14 mouse cellular contexts compared by ENCODE assay signal in the genomic region with DNA sequence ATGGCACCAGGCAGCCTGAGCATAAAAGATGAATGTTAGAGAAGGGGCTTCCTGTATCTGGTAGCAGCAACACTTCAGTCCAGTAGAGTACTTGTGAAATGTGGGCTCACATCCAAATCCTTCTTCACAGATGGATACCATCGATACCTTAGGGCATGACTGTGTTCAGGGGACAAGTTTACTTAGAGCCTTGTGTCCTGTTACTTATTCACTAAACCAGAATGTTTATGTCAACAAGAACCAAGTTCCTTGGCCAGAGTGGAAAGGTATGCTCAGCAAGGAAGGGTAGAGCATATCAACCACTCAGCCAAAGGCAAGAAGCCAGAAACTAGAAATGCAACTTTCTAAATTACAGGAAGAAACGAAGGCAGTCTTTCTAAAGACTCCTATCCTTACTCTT. TPM values are rescaled to one million over a fixed set of nuclear protein-coding genes. Genes with fewer than 3 reads are reported as not detected.
DNase-seq lines count a peak whose midpoint lies in the region; ATAC-seq and TF ChIP-seq lines count a peak whose summit lies in the region.
"Had no signal": no experiment of that assay in that cellular context is flagged by ENCODE, and none has a peak within 500 bp of the region (broad histone marks: within the 10 kb centered on the region; RNA-seq: fewer than 3 reads in every experiment).

No protein-coding gene starts in this region.

- peaks cover 17% of the 10 kb centered on the region for H3K36me3 ChIP-seq in liver, adult 2 months (ENCODE audit: control insufficient read depth, insufficient read depth, low read length)
- H3K36me3 ChIP-seq in kidney, embryonic 16.5 days (ENCODE audit: insufficient read depth, low read length): peaks cover 20% of the 10 kb centered on the region
- H3K36me3 ChIP-seq in liver, embryonic 14.5 days (replicated peaks; ENCODE audit: control insufficient read depth, insufficient read depth, low read depth): no peaks in the 10 kb centered on the region

- H3K27ac ChIP-seq in liver, adult 2 months (replicated peaks; ENCODE audit: insufficient read depth, low read depth, low read length): peak overlapping the region; percentile 79
- H3K27ac ChIP-seq in embryonic fibroblast, embryonic 13.5 days (ENCODE audit: insufficient read depth, low read length): peak overlapping the region; percentile 34; the same call in 1 of the 2 replicates
- peak overlapping the region; percentile 37; the same call in 1 of the 2 replicates for H3K27ac ChIP-seq in kidney, embryonic 16.5 days (ENCODE audit: low read length)
- no peak overlapping the region for H3K27ac ChIP-seq in liver, embryonic 14.5 days
- H3K27ac ChIP-seq: heart, embryonic 13.5 days; limb, embryonic 12.5 days had no signal

- H3K9ac ChIP-seq in liver, adult 2 months (ENCODE audit: low read depth, low read length): no peak overlapping the region
- H3K9ac ChIP-seq in kidney, embryonic 16.5 days (replicated peaks; ENCODE audit: low read length): no peak overlapping the region
- no peak overlapping the region for H3K9ac ChIP-seq in liver, embryonic 14.5 days (replicated peaks)
- H3K9ac ChIP-seq: forebrain, postnatal 0 days; heart, embryonic 13.5 days; limb, embryonic 12.5 days had no signal

- ATAC-seq in kidney, embryonic 16.5 days (ENCODE audit: low FRiP score, low TSS enrichment): peak; percentile 93
- peak; percentile 33; the same call in 1 of the 2 replicates for ATAC-seq in liver, embryonic 14.5 days (ENCODE audit: insufficient read depth)
- ATAC-seq: forebrain, postnatal 0 days; midbrain, embryonic 16.5 days had no signal

- peak; percentile 98 for DNase-seq in liver, adult 2 months (ENCODE audit: extremely low read depth, low read depth, low spot score)
- DNase-seq in liver: no peak
- no peak for DNase-seq in liver, embryonic 14.5 days (ENCODE audit: low read depth in 3 of 3, low spot score in 3 of 3)
- no peak for DNase-seq in left cerebral cortex, adult 8-10 months (ENCODE audit: low spot score in 2 of 2)
- no peak for DNase-seq in layer of hippocampus, adult 8-10 months (ENCODE audit: low spot score in 2 of 2)
- DNase-seq: cerebellum, adult 9-11 months; forebrain, postnatal 0 days; heart, postnatal 36 days; thymus, postnatal 14 days had no signal

- TF ChIP-seq EP300 in liver, embryonic 14.5 days (IDR thresholded peaks at IDR 0.05; ENCODE audit: low read depth): no peak

- TF ChIP-seq POLR2A in liver, adult 2 months (IDR thresholded peaks at IDR 0.05; ENCODE audit: extremely low read depth, insufficient read depth, low read length): no peak
- TF ChIP-seq POLR2A in embryonic fibroblast, embryonic 13.5 days (IDR thresholded peaks at IDR 0.05; ENCODE audit: low read depth, low read length): no peak

- WGBS in liver, adult 2 months: 12% methylated on average over 2 of the region's 2 CpGs
- WGBS in kidney, embryonic 16.5 days: 61% methylated on average over 2 of the region's 2 CpGs
- WGBS in liver, embryonic 14.5 days (ENCODE audit: insufficient replicate concordance): 65% methylated on average over 2 of the region's 2 CpGs

- peaks cover 22% of the 10 kb centered on the region for H3K4me1 ChIP-seq in liver, adult 2 months (ENCODE audit: control insufficient read depth, insufficient read depth, low read length)
- H3K4me1 ChIP-seq in embryonic fibroblast, embryonic 13.5 days (ENCODE audit: control insufficient read depth, insufficient read depth, low read length): peaks cover 13% of the 10 kb centered on the region
- H3K4me1 ChIP-seq in kidney, embryonic 16.5 days (ENCODE audit: insufficient read depth, low read length): 0 out of 2 replicates have a peak, but pooled peaks cover 5% of the 10 kb centered on the region
- H3K4me1 ChIP-seq in liver, embryonic 14.5 days (replicated peaks; ENCODE audit: control insufficient read depth in 2 of 2, insufficient read depth in 2 of 2, low read length in 1 of 2): peaks cover 0 to under 1% of the 10 kb centered on the region in 2 experiments; a peak in 2 of 4 replicates
- H3K4me1 ChIP-seq: limb, embryonic 12.5 days had no signal

- H3K9me3 ChIP-seq in kidney, embryonic 16.5 days (ENCODE audit: low read length): no peaks in the 10 kb centered on the region
- no peaks in the 10 kb centered on the region for H3K9me3 ChIP-seq in liver, embryonic 14.5 days (ENCODE audit: control insufficient read depth, low read length)
- H3K9me3 ChIP-seq: heart, embryonic 13.5 days; limb, embryonic 12.5 days had no signal

- H3K4me2 ChIP-seq in kidney, embryonic 16.5 days (replicated peaks; ENCODE audit: low read depth, low read length): no peak overlapping the region
- H3K4me2 ChIP-seq in liver, embryonic 14.5 days (ENCODE audit: low read depth): no peak overlapping the region
- H3K4me2 ChIP-seq: heart, embryonic 13.5 days; limb, embryonic 12.5 days had no signal

- H3K27me3 ChIP-seq in liver, adult 2 months (ENCODE audit: control insufficient read depth, insufficient read depth, low read length): no peaks in the 10 kb centered on the region
- H3K27me3 ChIP-seq in kidney, embryonic 16.5 days (ENCODE audit: insufficient read depth, low read length): no peaks in the 10 kb centered on the region
- no peaks in the 10 kb centered on the region for H3K27me3 ChIP-seq in liver, embryonic 14.5 days (ENCODE audit: control insufficient read depth, insufficient read depth, low read length)
- H3K27me3 ChIP-seq: heart, embryonic 13.5 days; limb, embryonic 12.5 days had no signal

- H3K79me2 ChIP-seq in liver, adult 2 months (ENCODE audit: control insufficient read depth, insufficient read depth, low read length): no peaks in the 10 kb centered on the region; the same call in 1 of the 2 replicates

- no peak overlapping the region for H3K4me3 ChIP-seq in liver, adult 2 months (ENCODE audit: insufficient read depth, low read depth, low read length)
- H3K4me3 ChIP-seq in embryonic fibroblast, embryonic 13.5 days (ENCODE audit: insufficient read depth, low read length): no peak overlapping the region
- no peak overlapping the region for H3K4me3 ChIP-seq in kidney, embryonic 16.5 days (ENCODE audit: low read length)
- H3K4me3 ChIP-seq in liver, embryonic 14.5 days (ENCODE audit: insufficient read depth in 1 of 2, low read depth in 2 of 2, low read length in 2 of 2): no peak overlapping the region
- H3K4me3 ChIP-seq: heart, embryonic 13.5 days; limb, embryonic 12.5 days had no signal

- no peak for TF ChIP-seq CTCF in liver, adult 2 months (IDR thresholded peaks at IDR 0.05; ENCODE audit: low read depth, low read length)
- TF ChIP-seq CTCF in embryonic fibroblast, embryonic 13.5 days (IDR thresholded peaks at IDR 0.05; ENCODE audit: borderline replicate concordance, insufficient read depth, low read length): no peak
- TF ChIP-seq CTCF in liver, embryonic 14.5 days (IDR thresholded peaks at IDR 0.05; ENCODE audit: low read depth): no peak

RNA-seq across cellular contexts. Expression of a gene that starts 54.6 kb away (rescaled TPM):
- 1.0 and 1.3 TPM in 2 replicates for total RNA-seq in liver, adult 2 months (2014; rRNA removed)
- 0.06 TPM in 1 of 2 replicates, not detected in the other for polyA plus RNA-seq in liver, adult 2 months (2012; rRNA removed)
- 1.5 and 4.8 TPM in 2 replicates for polyA plus RNA-seq in embryonic fibroblast, embryonic 13.5 days (2011; ENCODE audit: insufficient read length, low read depth, missing spikeins)
- 0.77 and 1.5 TPM in 2 replicates for polyA plus RNA-seq in kidney, embryonic 16.5 days (2015; fragmentation: Nextera tagmentation; extraction: Ambion mirVana)
- 0.04 and 0.06 TPM in 2 replicates for polyA plus RNA-seq in liver, embryonic 14.5 days (2012; rRNA removed)
- not detected in 2 replicates for polyA plus RNA-seq in liver, embryonic 14.5 days (2014; fragmentation: Nextera tagmentation; extraction: Ambion mirVana)
- 1 to 10 TPM; 5.3 to 6.6 (median 6.3) TPM for total RNA-seq in left cerebral cortex, adult 8-10 months (2022)
- total RNA-seq in layer of hippocampus, adult 8-10 months (2022): 1 to 10 TPM; 2.5 to 4.7 (median 3.9) TPM
